Mouse (Mus musculus) urinary bladder, postnatal 14 days (tissue): ENCODE results near the gene Olfr44.
A peak's percentile ranks its signal among the peaks of the same experiment; 100 is the strongest.

Experiments used
- DNase-seq: peaks from one replicate; pipeline ENCODE4 v3.0.0; 2021; ENCODE audit warnings: low spot score

Olfr44 gene

DNA sequence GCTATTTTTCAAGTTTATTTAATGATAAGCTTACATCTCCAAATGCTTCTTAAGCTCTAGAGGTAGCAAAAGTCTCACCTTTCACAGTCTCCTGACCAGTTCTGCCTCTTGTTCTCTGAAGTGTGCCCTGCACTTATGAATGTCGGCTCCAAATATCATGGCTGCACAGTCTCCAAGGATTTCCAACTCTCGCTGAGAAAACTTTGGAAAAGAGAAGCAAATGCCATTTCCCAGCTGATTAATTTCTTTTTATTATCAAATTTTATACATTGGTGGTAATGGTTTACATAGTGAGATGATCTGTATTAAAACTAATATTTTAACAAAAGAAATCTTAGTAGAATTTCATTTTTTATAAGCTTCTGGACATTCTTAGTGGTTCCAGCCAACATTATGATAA is at the start of gene Olfr44:
Gene Olfr44, minus strand, starts transcription at position 101 of the 400 bp plus-strand sequence.
- no peak for DNase-seq

DNA sequence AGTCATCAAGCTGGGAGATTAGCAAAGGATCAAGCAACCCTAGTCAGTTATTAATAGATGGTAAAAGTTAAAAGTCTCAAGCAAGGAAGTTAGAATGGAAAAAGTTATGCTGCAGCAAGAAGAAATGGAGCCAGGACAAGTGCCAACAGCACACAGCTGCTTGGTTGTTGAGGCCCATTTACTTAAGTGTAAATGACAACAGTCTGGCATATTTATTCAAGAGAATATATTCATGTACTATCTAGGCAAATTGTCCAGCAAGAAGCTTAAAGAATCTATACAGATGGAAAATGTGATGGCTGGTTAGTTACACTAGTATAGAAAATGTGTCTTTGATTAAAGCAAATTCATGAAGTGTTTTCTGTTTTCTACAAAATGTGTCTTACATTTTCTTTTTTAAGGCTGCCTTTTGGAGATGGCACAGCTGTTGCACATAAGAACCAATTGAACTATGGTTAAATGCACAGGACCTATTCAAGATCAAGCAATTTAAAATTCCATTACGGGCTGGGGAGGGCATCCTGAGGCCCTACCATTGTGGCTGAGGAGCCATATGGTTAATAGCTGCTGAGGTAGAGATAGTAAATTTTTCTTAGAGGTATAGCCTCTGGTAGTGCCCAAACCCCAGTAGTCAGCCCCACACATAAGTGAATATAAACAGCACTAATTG is 30.0 kb upstream of the Olfr44 start:
- DNase-seq, result no peak

DNA sequence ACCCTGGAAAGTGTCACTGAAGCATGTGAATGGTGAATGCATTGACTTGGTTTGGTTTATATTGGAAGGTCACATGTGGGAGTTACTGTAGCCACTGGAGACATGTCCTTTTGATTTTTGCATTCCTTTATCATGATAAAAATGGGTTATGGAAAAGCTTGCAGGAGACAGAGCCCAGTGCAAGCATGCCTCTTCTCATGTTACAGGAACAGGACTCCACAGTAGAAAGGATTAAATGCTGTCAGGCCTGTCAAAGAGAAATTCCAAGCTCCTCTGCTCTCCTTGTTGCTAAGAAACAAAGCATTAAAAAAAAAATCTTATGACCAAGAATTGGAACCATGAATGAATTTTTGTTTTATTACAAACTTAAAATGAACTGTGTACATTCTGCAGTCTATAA is 24.8 kb upstream of the Olfr44 start:
- DNase-seq, result no peak

DNA sequence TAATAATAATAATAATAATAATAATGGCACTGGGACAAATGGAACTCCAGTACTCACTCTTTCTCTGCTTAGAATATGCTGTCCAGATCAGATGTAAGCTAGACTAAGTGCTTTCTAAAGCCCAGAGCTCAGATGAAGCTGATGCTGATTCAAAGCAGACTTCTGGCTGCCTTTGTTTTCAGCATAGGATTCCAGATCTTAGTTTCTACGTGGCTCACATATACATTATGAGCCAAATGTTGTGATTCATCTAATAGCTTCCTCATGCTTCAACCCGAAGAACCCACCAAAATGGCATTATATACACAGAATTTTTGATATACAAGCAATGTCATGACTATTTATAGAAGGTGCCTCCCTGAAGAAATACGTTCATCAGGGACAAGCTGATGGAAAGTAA is 21.7 kb upstream of the Olfr44 start, which contains the start of gene Olfr957:
Gene Olfr957, minus strand, starts transcription at position 279 of the 400 bp plus-strand sequence.
- DNase-seq, result no peak

DNA sequence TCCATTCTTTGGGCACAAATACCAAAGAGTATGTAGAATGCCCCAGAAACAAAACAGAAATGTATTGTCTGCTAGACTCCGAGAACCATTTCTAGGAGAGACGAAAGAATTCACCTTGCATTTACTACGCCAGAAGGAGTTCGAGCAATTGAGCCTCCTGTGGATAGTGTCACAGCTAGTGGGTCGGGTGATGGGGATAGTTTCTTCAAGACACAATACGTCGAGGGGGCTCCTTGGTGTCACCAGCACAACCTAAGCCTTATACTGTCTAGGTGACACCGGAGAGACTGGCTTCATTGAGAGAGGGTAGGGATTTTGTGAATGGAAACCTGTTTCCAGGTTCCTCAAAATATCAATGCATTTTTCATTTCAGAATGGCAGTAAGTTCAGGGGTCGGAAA is 15.6 kb upstream of the Olfr44 start:
- no peak for DNase-seq

DNA sequence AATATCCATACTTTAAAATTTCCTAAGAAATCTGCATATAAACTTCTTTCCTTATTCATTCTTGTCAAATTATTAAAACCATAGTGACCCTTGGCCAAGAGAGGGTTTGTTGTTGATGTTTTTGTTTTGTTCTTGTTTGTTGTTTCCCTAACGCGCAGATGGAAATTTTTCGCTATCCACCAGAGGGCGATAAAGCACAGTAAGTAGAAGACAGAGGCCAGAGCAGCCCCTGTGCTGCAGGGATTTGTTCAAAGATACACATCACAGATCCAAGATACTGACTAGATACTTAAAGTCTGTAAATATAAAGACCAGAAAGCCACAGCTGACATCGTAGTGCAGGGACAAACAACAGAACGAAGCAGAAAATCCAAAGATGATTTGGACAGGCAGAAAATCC is 15.2 kb upstream of the Olfr44 start:
- DNase-seq, result peak; percentile 43

DNA sequence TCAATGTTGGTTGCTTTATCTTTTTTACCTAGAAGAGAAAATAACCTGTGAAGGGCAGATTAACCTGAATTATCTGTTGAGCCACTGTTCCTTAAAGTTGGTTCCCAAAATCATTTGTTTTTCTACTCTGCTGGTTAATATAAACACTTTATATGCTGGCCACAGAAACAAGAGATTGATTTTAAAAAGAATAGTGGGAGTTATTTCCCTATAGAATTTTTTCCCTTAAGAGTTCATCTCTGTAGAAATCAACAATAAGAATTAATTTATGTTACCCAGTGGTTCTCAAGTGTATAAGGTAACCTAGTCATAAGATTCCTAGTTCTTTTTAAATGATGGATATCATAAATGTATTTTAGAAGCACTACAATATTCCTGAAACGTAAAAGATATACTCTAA is 22.0 kb downstream of the Olfr44 start, which contains the start of gene Olfr955:
Gene Olfr955, minus strand, starts transcription at position 101 of the 400 bp plus-strand sequence.
- no peak for DNase-seq

DNA sequence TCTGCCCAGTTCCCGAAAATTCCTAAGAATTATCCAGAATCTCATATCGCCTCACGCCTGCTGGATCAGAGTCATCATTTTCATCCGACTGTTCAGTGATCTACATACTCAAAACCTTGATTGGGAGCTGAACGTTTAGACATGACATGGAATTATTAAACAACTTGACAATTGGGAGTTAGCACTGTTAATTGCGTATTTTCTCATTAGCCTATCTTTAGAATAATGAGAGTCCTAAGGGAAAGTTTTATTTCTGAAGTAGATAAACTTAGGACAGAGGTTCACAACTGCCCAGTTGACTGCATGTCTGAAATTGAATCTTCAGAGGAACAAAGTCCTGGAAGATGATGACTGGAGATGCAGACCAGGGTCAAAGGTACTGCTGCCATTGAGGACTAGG is 37.4 kb downstream of the Olfr44 start, which contains the start of gene Olfr954:
Gene Olfr954, plus strand, starts transcription at position 301 of the 400 bp plus-strand sequence.
- no peak for DNase-seq
